Mouse (Mus musculus) cerebellum, adult 2 months (tissue): ENCODE results near the gene Trank1.

Source experiments
- CTCF ChIP-seq: fragments of 200-500 bp; IDR thresholded peaks from 2 replicates; pipeline ENCODE4 v1.5.1; 2011; ENCODE audit warnings: low read depth, mild to moderate bottlenecking, control low read depth, low read length, moderate library complexity, borderline replicate concordance; ENCODE audit not compliant: insufficient read depth
- POLR2A ChIP-seq: fragments of 200-500 bp; IDR thresholded peaks from 2 replicates; pipeline ENCODE4 v1.6.1; 2011; ENCODE audit warnings: low read length, control low read depth, borderline replicate concordance; ENCODE audit not compliant: insufficient read depth

- no peak for TF ChIP-seq CTCF
- no peak for TF ChIP-seq POLR2A
Observed at GRCm38 (mm10) chr9:111385526-111386491, 74.3 kb downstream of the Trank1 start.
